Mouse (Mus musculus) liver, postnatal 0 days (tissue): ENCODE measurements around the gene Atf7ip.

ENCODE experiments used
- CTCF ChIP-seq: sonication (generic); IDR thresholded peaks from 2 replicates; pipeline ENCODE4 v1.5.1; 2016; ENCODE audit warnings: antibody characterized with exemption, low read depth
- EP300 ChIP-seq: IDR thresholded peaks from 2 replicates; pipeline ENCODE4 v1.6.1; 2016; ENCODE audit warnings: antibody characterized with exemption, low read depth, mild to moderate bottlenecking

- TF ChIP-seq EP300 (no peak), CTCF (no peak)
Measured at GRCm38 (mm10) chr6:136471601-136472000, 34.4 kb upstream of the Atf7ip start.
